Mouse (Mus musculus): ENCODE results near the gene Pias3. TPM values are rescaled to one million over a fixed set of nuclear protein-coding genes. Genes with fewer than 3 reads are reported as not detected.

Pias3 gene
- total and polyA plus RNA-seq, 3 experiments: 5.9 to 21.4 (median 13.1) TPM

GRCm38 (mm10) chr3:96744348-96744747, 48.2 kb downstream of the Pias3 start:
- Histone ChIP-seq H3K27ac (ENCODE audit: insufficient read depth, low read depth) (no peak overlapping the region), H3K36me3 (replicated peaks in 1 of 2; ENCODE audit: control insufficient read depth in 1 of 2, insufficient read depth in 1 of 2, low read length in 1 of 2) (peaks cover 0 to 33% of the 10 kb centered on the region in 2 experiments), H3K4me2 (ENCODE audit: insufficient read depth, low read depth, poor library complexity, severe bottlenecking) (no peak overlapping the region), H3K9ac (ENCODE audit: insufficient read depth, low read depth) (no peak overlapping the region), H3K27me3 (replicated peaks) (no peaks in the 10 kb centered on the region), H3K4me1 (ENCODE audit: control insufficient read depth in 1 of 2, insufficient read depth in 2 of 2) (peaks cover 0 to 3% of the 10 kb centered on the region in 2 experiments; a peak in 1 of 4 replicates), H3K4me3 (replicated peaks in 1 of 3; ENCODE audit: low read depth in 2 of 3, low read length in 2 of 3, poor library complexity in 1 of 3) (no peak overlapping the region), H3K9me3 (replicated peaks; ENCODE audit: low read length) (no peaks in the 10 kb centered on the region), H3K79me2 (replicated peaks; ENCODE audit: control insufficient read depth, extremely low read depth, insufficient read depth, poor library complexity, severe bottlenecking) (peaks cover 7% of the 10 kb centered on the region; the same call in 1 of the 2 replicates)
- in situ Hi-C loops (cut with MboI; ENCODE audit: low pct_ligation_motif_present, low pct_unique_long_range_greater_than_20kb, low sequenced_read_pairs): no loop called here
- TF ChIP-seq ZC3H11A (IDR thresholded peaks at IDR 0.05; ENCODE audit: low read depth, low read length) (no peak), MXI1 (IDR thresholded peaks at IDR 0.05; ENCODE audit: low read depth, low read length) (no peak), CHD1 (IDR thresholded peaks at IDR 0.05; ENCODE audit: low read depth, low read length) (no peak), NELFE (IDR thresholded peaks at IDR 0.05; ENCODE audit: low read depth, low read length) (no peak), IRF4 (IDR thresholded peaks at IDR 0.05; ENCODE audit: low read depth, low read length) (no peak), NRF1 (IDR thresholded peaks at IDR 0.05; ENCODE audit: low read depth, low read length) (no peak), E2F4 (IDR thresholded peaks at IDR 0.05; ENCODE audit: insufficient replicate concordance, low read depth, low read length) (no peak), MAFK (IDR thresholded peaks at IDR 0.05; ENCODE audit: insufficient replicate concordance, low read length) (no peak), ZMIZ1 (IDR thresholded peaks at IDR 0.05; ENCODE audit: low read depth, low read length) (no peak), MAX (IDR thresholded peaks at IDR 0.05; ENCODE audit: low read length) (no peak), HCFC1 (IDR thresholded peaks at IDR 0.05; ENCODE audit: low read depth, low read length) (no peak), MAZ (IDR thresholded peaks at IDR 0.05; ENCODE audit: low read depth, low read length) (no peak), TCF12 (IDR thresholded peaks at IDR 0.05; ENCODE audit: low read depth, low read length) (no peak), POLR2AphosphoS2 (IDR thresholded peaks at IDR 0.05; ENCODE audit: low read depth, low read length) (no peak), TBP (conservative IDR thresholded peaks at IDR 0.05; ENCODE audit: low read depth, low read length) (no peak), CTCF (conservative IDR thresholded peaks at IDR 0.05 in 1 of 2, IDR thresholded peaks at IDR 0.05 in 1 of 2; ENCODE audit: low read depth in 2 of 2, low read length in 2 of 2) (no peak), RAD21 (IDR thresholded peaks at IDR 0.05; ENCODE audit: low read depth, low read length) (no peak), RCOR1 (conservative IDR thresholded peaks at IDR 0.05; ENCODE audit: low read depth, low read length) (no peak), MEF2A (IDR thresholded peaks at IDR 0.05; ENCODE audit: borderline replicate concordance, low read depth, low read length) (no peak)
- dilution Hi-C loops (cut with MboI; ENCODE audit: extremely low pct_ligation_motif_present, extremely low pct_unique_long_range_greater_than_20kb, low sequenced_read_pairs): no loop called here
- DNase-seq (ENCODE audit: extremely low read depth): no peak

GRCm38 (mm10) chr3:96746829-96747228, 50.6 kb downstream of the Pias3 start:
- Histone ChIP-seq H3K4me3 (replicated peaks in 1 of 3; ENCODE audit: low read depth in 2 of 3, low read length in 2 of 3, poor library complexity in 1 of 3) (no peak overlapping the region), H3K9me3 (replicated peaks; ENCODE audit: low read length) (no peaks in the 10 kb centered on the region), H3K36me3 (replicated peaks in 1 of 2; ENCODE audit: control insufficient read depth in 1 of 2, insufficient read depth in 1 of 2, low read length in 1 of 2) (peaks cover 0 to 31% of the 10 kb centered on the region in 2 experiments), H3K4me2 (ENCODE audit: insufficient read depth, low read depth, poor library complexity, severe bottlenecking) (no peak overlapping the region), H3K4me1 (ENCODE audit: control insufficient read depth in 1 of 2, insufficient read depth in 2 of 2) (no peaks in the 10 kb centered on the region), H3K9ac (ENCODE audit: insufficient read depth, low read depth) (no peak overlapping the region), H3K79me2 (replicated peaks; ENCODE audit: control insufficient read depth, extremely low read depth, insufficient read depth, poor library complexity, severe bottlenecking) (peaks cover 9% of the 10 kb centered on the region; the same call in 1 of the 2 replicates), H3K27ac (ENCODE audit: insufficient read depth, low read depth) (no peak overlapping the region), H3K27me3 (replicated peaks) (no peaks in the 10 kb centered on the region)
- no peak for TF ChIP-seq ELF1 (IDR thresholded peaks at IDR 0.05; ENCODE audit: low read depth, low read length)
- dilution Hi-C loops (cut with MboI; ENCODE audit: extremely low pct_ligation_motif_present, extremely low pct_unique_long_range_greater_than_20kb, low sequenced_read_pairs) (no loop called here), in situ Hi-C loops (cut with MboI; ENCODE audit: low pct_ligation_motif_present, low pct_unique_long_range_greater_than_20kb, low sequenced_read_pairs) (no loop called here)
- no peak for DNase-seq (ENCODE audit: extremely low read depth)

Other genes with a start within 250 kb of the Pias3 start
- 0.13 TPM in 1 of 2 replicates, not detected in the other for gene BC107364, start 244.1 kb upstream of the Pias3 start, total RNA-seq (2012; rRNA removed)
- gene BC107364, start 244.1 kb upstream of the Pias3 start, total RNA-seq (2014; rRNA removed): not detected in 2 replicates
- not detected in 2 replicates for gene BC107364, start 244.1 kb upstream of the Pias3 start, polyA plus RNA-seq (2012; ENCODE audit: insufficient read length, low read depth)
- gene Hfe2, start 171.2 kb upstream of the Pias3 start, total RNA-seq (2012; rRNA removed): not detected in 2 replicates
- gene Hfe2, start 171.2 kb upstream of the Pias3 start, total RNA-seq (2014; rRNA removed): not detected in 2 replicates
- gene Hfe2, start 171.2 kb upstream of the Pias3 start, polyA plus RNA-seq (2012; ENCODE audit: insufficient read length, low read depth): not detected in 2 replicates
- 52.5 and 76.7 TPM in 2 replicates for gene Txnip, start 138.4 kb upstream of the Pias3 start, total RNA-seq (2012; rRNA removed)
- 184 and 220 TPM in 2 replicates for gene Txnip, start 138.4 kb upstream of the Pias3 start, total RNA-seq (2014; rRNA removed)
- 39.2 and 41.8 TPM in 2 replicates for gene Txnip, start 138.4 kb upstream of the Pias3 start, polyA plus RNA-seq (2012; ENCODE audit: insufficient read length, low read depth)
- gene Gm16253, start 119.4 kb upstream of the Pias3 start, total RNA-seq (2012; rRNA removed): 0.38 and 0.72 TPM in 2 replicates
- not detected in 2 replicates for gene Gm16253, start 119.4 kb upstream of the Pias3 start, total RNA-seq (2014; rRNA removed)
- gene Gm16253, start 119.4 kb upstream of the Pias3 start, polyA plus RNA-seq (2012; ENCODE audit: insufficient read length, low read depth): 0.46 TPM in 1 of 2 replicates, not detected in the other
- gene Polr3gl, start 102.2 kb upstream of the Pias3 start, total RNA-seq (2012; rRNA removed): 10.4 and 13.7 TPM in 2 replicates
- 15.7 and 16.6 TPM in 2 replicates for gene Polr3gl, start 102.2 kb upstream of the Pias3 start, total RNA-seq (2014; rRNA removed)
- 18.8 and 28.4 TPM in 2 replicates for gene Polr3gl, start 102.2 kb upstream of the Pias3 start, polyA plus RNA-seq (2012; ENCODE audit: insufficient read length, low read depth)
- 0.04 TPM in 2 replicates for gene Ankrd34a, start 99.7 kb upstream of the Pias3 start, total RNA-seq (2012; rRNA removed)
- not detected in 2 replicates for gene Ankrd34a, start 99.7 kb upstream of the Pias3 start, total RNA-seq (2014; rRNA removed)
- gene Ankrd34a, start 99.7 kb upstream of the Pias3 start, polyA plus RNA-seq (2012; ENCODE audit: insufficient read length, low read depth): 0.11 TPM in 1 of 2 replicates, not detected in the other
- gene Lix1l, start 95.2 kb upstream of the Pias3 start, total RNA-seq (2012; rRNA removed): 2.9 and 4.5 TPM in 2 replicates
- gene Lix1l, start 95.2 kb upstream of the Pias3 start, total RNA-seq (2014; rRNA removed): 3.7 and 4.6 TPM in 2 replicates
- gene Lix1l, start 95.2 kb upstream of the Pias3 start, polyA plus RNA-seq (2012; ENCODE audit: insufficient read length, low read depth): 4.0 and 4.7 TPM in 2 replicates
- 80.3 and 114 TPM in 2 replicates for gene Rbm8a, start 66.5 kb upstream of the Pias3 start, total RNA-seq (2012; rRNA removed)
- gene Rbm8a, start 66.5 kb upstream of the Pias3 start, total RNA-seq (2014; rRNA removed): 50.2 and 59.7 TPM in 2 replicates
- 187 and 377 TPM in 2 replicates for gene Rbm8a, start 66.5 kb upstream of the Pias3 start, polyA plus RNA-seq (2012; ENCODE audit: insufficient read length, low read depth)
- 23.4 and 23.9 TPM in 2 replicates for gene Pex11b, start 61.0 kb upstream of the Pias3 start, total RNA-seq (2012; rRNA removed)
- 26.3 and 33.1 TPM in 2 replicates for gene Pex11b, start 61.0 kb upstream of the Pias3 start, total RNA-seq (2014; rRNA removed)
- gene Pex11b, start 61.0 kb upstream of the Pias3 start, polyA plus RNA-seq (2012; ENCODE audit: insufficient read length, low read depth): 23.2 and 27.9 TPM in 2 replicates
- 0.08 and 0.13 TPM in 2 replicates for gene Gm42957, start 60.9 kb upstream of the Pias3 start, total RNA-seq (2012; rRNA removed)
- not detected in 2 replicates for gene Gm42957, start 60.9 kb upstream of the Pias3 start, total RNA-seq (2014; rRNA removed)
- gene Gm42957, start 60.9 kb upstream of the Pias3 start, polyA plus RNA-seq (2012; ENCODE audit: insufficient read length, low read depth): 0.11 TPM in 1 of 2 replicates, not detected in the other
- 0.80 and 1.2 TPM in 2 replicates for gene Itga10, start 50.8 kb upstream of the Pias3 start, total RNA-seq (2012; rRNA removed)
- gene Itga10, start 50.8 kb upstream of the Pias3 start, total RNA-seq (2014; rRNA removed): 0.36 and 0.46 TPM in 2 replicates
- gene Itga10, start 50.8 kb upstream of the Pias3 start, polyA plus RNA-seq (2012; ENCODE audit: insufficient read length, low read depth): 1.0 and 1.2 TPM in 2 replicates
- 6.5 and 11.2 TPM in 2 replicates for gene Ankrd35, start 26.3 kb upstream of the Pias3 start, total RNA-seq (2012; rRNA removed)
- 0.51 and 0.78 TPM in 2 replicates for gene Ankrd35, start 26.3 kb upstream of the Pias3 start, total RNA-seq (2014; rRNA removed)
- gene Ankrd35, start 26.3 kb upstream of the Pias3 start, polyA plus RNA-seq (2012; ENCODE audit: insufficient read length, low read depth): 1.9 and 2.5 TPM in 2 replicates
- 0.84 and 1.0 TPM in 2 replicates for gene Nudt17, start 12.2 kb downstream of the Pias3 start, total RNA-seq (2012; rRNA removed)
- 0.21 and 0.39 TPM in 2 replicates for gene Nudt17, start 12.2 kb downstream of the Pias3 start, total RNA-seq (2014; rRNA removed)
- 1.1 and 1.9 TPM in 2 replicates for gene Nudt17, start 12.2 kb downstream of the Pias3 start, polyA plus RNA-seq (2012; ENCODE audit: insufficient read length, low read depth)
- 31.6 and 34.5 TPM in 2 replicates for gene Polr3c, start 31.2 kb downstream of the Pias3 start, total RNA-seq (2012; rRNA removed)
- 14.6 and 18.1 TPM in 2 replicates for gene Polr3c, start 31.2 kb downstream of the Pias3 start, total RNA-seq (2014; rRNA removed)
- 78.3 and 79.5 TPM in 2 replicates for gene Polr3c, start 31.2 kb downstream of the Pias3 start, polyA plus RNA-seq (2012; ENCODE audit: insufficient read length, low read depth)
- 25.8 and 28.5 TPM in 2 replicates for gene Rnf115, start 31.3 kb downstream of the Pias3 start, total RNA-seq (2012; rRNA removed)
- gene Rnf115, start 31.3 kb downstream of the Pias3 start, total RNA-seq (2014; rRNA removed): 79.3 and 83.5 TPM in 2 replicates
- gene Rnf115, start 31.3 kb downstream of the Pias3 start, polyA plus RNA-seq (2012; ENCODE audit: insufficient read length, low read depth): 61.1 and 64.7 TPM in 2 replicates
- gene Pdzk1, start 132.9 kb downstream of the Pias3 start, total RNA-seq (2012; rRNA removed): 0.13 TPM in 2 replicates
- gene Pdzk1, start 132.9 kb downstream of the Pias3 start, total RNA-seq (2014; rRNA removed): not detected in 2 replicates
- gene Pdzk1, start 132.9 kb downstream of the Pias3 start, polyA plus RNA-seq (2012; ENCODE audit: insufficient read length, low read depth): 0.11 TPM in 1 of 2 replicates, not detected in the other
- not detected in 2 replicates for gene Cd160, start 133.0 kb downstream of the Pias3 start, total RNA-seq (2012; rRNA removed)
- not detected in 2 replicates for gene Cd160, start 133.0 kb downstream of the Pias3 start, total RNA-seq (2014; rRNA removed)
- gene Cd160, start 133.0 kb downstream of the Pias3 start, polyA plus RNA-seq (2012; ENCODE audit: insufficient read length, low read depth): 0.15 TPM in 1 of 2 replicates, not detected in the other
- gene Gja5, start 208.3 kb downstream of the Pias3 start, total RNA-seq (2012; rRNA removed): not detected in 2 replicates
- not detected in 2 replicates for gene Gja5, start 208.3 kb downstream of the Pias3 start, total RNA-seq (2014; rRNA removed)
- gene Gja5, start 208.3 kb downstream of the Pias3 start, polyA plus RNA-seq (2012; ENCODE audit: insufficient read length, low read depth): not detected in 2 replicates
- gene Gpr89, start 209.0 kb downstream of the Pias3 start, total RNA-seq (2012; rRNA removed): 27.9 and 28.9 TPM in 2 replicates
- 30.8 and 32.8 TPM in 2 replicates for gene Gpr89, start 209.0 kb downstream of the Pias3 start, total RNA-seq (2014; rRNA removed)
- 31.3 and 31.9 TPM in 2 replicates for gene Gpr89, start 209.0 kb downstream of the Pias3 start, polyA plus RNA-seq (2012; ENCODE audit: insufficient read length, low read depth)
- gene Gja8, start 229.6 kb downstream of the Pias3 start, total RNA-seq (2012; rRNA removed): 0.04 TPM in 1 of 2 replicates, not detected in the other
- gene Gja8, start 229.6 kb downstream of the Pias3 start, total RNA-seq (2014; rRNA removed): not detected in 2 replicates
- gene Gja8, start 229.6 kb downstream of the Pias3 start, polyA plus RNA-seq (2012; ENCODE audit: insufficient read length, low read depth): not detected in 2 replicates